ENCODE assay signal across 20 mouse cellular contexts in the genomic region with DNA sequence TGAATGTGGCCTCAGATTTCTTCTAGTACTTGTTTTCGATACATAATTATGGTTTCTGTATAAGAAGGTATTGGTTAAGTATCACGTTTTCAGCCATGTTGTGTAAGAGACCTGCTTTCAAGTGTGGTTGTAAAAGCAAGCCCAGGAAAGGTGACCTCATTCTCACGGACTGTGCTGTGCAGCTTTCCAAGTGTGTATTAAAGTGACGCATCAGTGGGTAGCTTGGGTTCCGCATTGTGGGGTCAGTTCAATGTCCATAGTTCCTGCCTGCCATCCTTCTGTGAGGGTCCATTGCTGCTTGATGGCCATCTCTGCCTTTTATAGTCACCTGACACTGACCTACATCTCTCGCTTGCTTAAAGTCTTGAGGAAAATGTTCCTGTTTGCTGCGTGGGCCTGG. TPM values are rescaled to one million over a fixed set of nuclear protein-coding genes. Genes with fewer than 3 reads are reported as not detected.
DNase-seq lines count a peak whose midpoint lies in the region.
"Had no signal": no experiment of that assay in that cellular context is flagged by ENCODE, and none has a peak within 500 bp of the region (broad histone marks: within the 10 kb centered on the region; RNA-seq: fewer than 3 reads in every experiment).

No protein-coding gene starts in this region.

- DNase-seq in kidney, adult 8-10 months: peak; percentile 35 to 43
- DNase-seq in kidney, postnatal 4 days: no peak
- DNase-seq in kidney, postnatal 14 days: peak; percentile 34
- no peak for DNase-seq in kidney, adult 18-20 months
- peak; percentile 23 to 54 for DNase-seq in kidney, postnatal 25 days
- peak; percentile 34 to 62 for DNase-seq in kidney, postnatal 36 days
- DNase-seq in left cerebral cortex, adult 11 months (ENCODE audit: low spot score): no peak
- DNase-seq in gastrocnemius, postnatal 4 days (ENCODE audit: low spot score in 2 of 2): no peak
- DNase-seq: adrenal gland, adult 2 months; adrenal gland, postnatal 14 days; cerebellum, adult 11 months; cerebellum, adult 2 months; cerebellum, adult 9-11 months; cerebellum, postnatal 25 days; gastrocnemius, postnatal 25 days; heart, adult 2 months; heart, postnatal 14 days; heart, postnatal 4 days had no signal

RNA-seq across cellular contexts. Expression of a gene that starts 5.1 kb away (rescaled TPM):
- 10 to 100 TPM; 89.7 to 93.0 TPM for total RNA-seq in gastrocnemius, postnatal 4 days (2021)

RNA-seq across cellular contexts. Expression of a gene that starts 10.9 kb away (rescaled TPM):
- 10 to 100 TPM; 13.8 to 14.9 TPM for total RNA-seq in gastrocnemius, postnatal 4 days (2021)
- total RNA-seq: common myeloid progenitor, adult 5-6 weeks; granulocyte monocyte progenitor cell, adult 5-6 weeks had no signal

RNA-seq across cellular contexts. Expression of a gene that starts 11.0 kb away (rescaled TPM):
- 10 to 100 TPM; 92.1 to 96.0 TPM for total RNA-seq in gastrocnemius, postnatal 4 days (2021)

RNA-seq across cellular contexts. Expression of a gene that starts 35.4 kb away (rescaled TPM):
- 100 to 1,000 TPM in 1 of 2 experiments, 10 to 100 TPM in 1; 95.8 to 103 TPM for total RNA-seq in gastrocnemius, postnatal 4 days (2021)

Comparison
In these comparisons a context has a peak if more than half of its experiments do, and no peak if none do; other contexts are left out.
1. DNase-seq: peak in kidney, adult 8-10 months (2 of 2), kidney, postnatal 14 days (single experiment), kidney, postnatal 25 days (2 of 2) and kidney, postnatal 36 days (2 of 2); none in kidney, postnatal 4 days (0 of 2), kidney, adult 18-20 months (single experiment), left cerebral cortex, adult 11 months (single experiment) and gastrocnemius, postnatal 4 days (0 of 2).